Mouse (Mus musculus): ENCODE measurements around the gene Asic3. TPM values are rescaled to one million over a fixed set of nuclear protein-coding genes. Genes with fewer than 3 reads are reported as not detected.

Asic3 gene
- total RNA-seq (2023): under 1 TPM in 1 of 2 experiments, not detected in 1; 0.62 TPM

GRCm38 (mm10) chr5:24413042-24413693 lies at the start of gene Asic3:
Gene Asic3 (plus strand): TSS chr5:24413392.

GRCm38 (mm10) chr5:24364508-24364907 lies 48.7 kb upstream of the Asic3 start, which contains the start of gene Nos3:
Gene Nos3 (plus strand): TSS chr5:24364810.

DNA sequence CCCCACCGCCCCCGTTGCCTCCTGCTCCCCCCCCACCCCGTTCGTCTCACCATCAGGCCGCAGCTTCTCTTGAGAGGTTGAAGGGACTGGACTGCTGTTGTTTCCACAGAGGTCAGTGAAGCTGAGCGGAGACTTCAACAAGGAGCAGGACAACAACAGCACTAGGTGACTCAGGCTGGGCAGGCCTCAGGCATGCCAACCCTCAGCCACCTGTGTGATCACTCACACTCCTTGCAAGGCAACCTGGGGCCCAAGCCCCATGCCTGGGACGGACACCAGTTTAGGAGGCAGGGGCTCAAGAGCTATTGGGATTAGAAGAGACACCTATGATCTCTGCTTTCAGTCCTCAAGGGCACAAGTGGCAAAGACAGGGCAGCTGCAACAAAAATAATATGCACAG lies 21.3 kb upstream of the Asic3 start, which contains the start of gene Atg9b:
TSS of gene Atg9b (minus strand) at position 280 of the 400 bp plus-strand sequence.

GRCm38 (mm10) chr5:24393392-24393997 lies 19.7 kb upstream of the Asic3 start, which contains the start of gene Abcb8:
Gene Abcb8 (plus strand): TSS chr5:24393663.

GRCm38 (mm10) chr5:24423129-24424003 lies 10.2 kb downstream of the Asic3 start, which contains the start of the genes Cdk5 and Slc4a2:
Gene Cdk5 (minus strand): TSS chr5:24423530.
Gene Slc4a2 (plus strand): TSS chr5:24423837.

DNA sequence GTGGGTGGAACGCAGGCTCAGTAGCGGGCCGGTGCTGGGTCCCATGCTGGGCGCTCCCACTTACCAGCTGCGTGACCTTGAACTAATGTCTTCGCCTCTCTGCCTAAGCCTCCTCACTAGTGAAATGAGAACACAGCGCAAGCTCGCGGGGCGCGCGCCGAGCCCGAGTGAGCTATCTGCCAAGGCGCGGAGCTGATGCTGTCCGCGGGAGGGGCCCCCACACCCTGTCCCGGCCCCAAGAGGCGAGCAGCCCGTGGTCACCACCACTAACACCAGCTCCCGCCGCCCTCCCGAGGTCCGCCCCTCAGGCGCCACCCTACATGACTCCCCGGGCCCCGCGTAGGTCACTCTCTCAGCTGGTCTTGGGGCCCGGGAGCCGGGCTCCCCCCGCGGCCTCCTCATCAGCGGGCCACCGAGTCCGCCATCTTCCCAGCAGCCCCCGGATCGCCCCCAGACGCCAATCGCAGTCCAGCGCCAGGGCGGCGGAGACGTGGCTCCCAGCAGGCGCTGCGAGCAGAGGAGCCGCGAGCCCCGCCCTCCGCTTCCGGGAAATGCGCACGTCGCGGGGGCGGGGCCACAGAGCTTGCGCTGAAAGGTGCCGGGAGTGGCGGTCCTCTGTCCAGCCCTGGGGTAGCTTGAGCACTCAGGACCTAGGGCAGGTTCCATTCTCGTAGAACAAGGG lies 31.7 kb downstream of the Asic3 start, which contains the start of gene Fastk:
TSS of gene Fastk (minus strand) at position 542 of the 682 bp plus-strand sequence.

GRCm38 (mm10) chr5:24447624-24448298 lies 34.6 kb downstream of the Asic3 start, which contains the start of gene Tmub1:
Gene Tmub1 (minus strand): TSS chr5:24447854.

DNA sequence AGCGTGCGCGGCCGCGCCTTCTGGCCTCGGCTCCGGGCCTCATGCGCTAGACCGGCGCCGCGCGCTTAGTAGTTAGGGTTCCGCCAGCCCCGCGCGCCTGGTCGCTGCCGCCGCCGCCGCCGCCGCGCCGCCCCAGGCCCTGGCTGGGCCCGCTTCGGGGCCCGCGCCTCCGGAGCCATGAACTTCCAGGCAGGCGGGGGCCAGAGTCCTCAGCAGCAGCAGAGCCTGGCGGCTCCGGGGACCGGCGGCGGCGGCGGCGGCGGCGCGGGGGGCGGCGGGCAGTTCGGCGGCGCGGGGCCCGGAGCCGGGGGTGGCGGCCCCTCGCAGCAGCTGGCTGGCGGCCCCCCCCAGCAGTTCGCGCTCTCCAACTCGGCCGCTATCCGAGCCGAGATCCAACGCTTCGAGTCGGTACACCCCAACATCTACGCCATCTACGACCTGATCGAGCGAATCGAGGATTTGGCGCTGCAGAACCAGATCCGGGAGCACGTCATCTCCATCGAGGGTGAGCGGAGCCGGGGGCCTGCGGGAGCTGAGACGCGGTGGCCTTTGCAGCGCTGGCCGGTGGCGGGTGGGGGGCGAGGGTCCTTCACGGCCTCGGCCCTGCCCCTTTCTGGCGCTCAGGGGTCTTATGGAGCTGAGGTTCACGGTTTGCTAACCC lies 39.0 kb downstream of the Asic3 start, which contains the start of gene Agap3:
TSS of gene Agap3 (plus strand) at position 148 of the 661 bp plus-strand sequence.

Other genes starting within 250 kb of the Asic3 start
- gene Nupl2, start 248.4 kb upstream of the Asic3 start, total RNA-seq (2023): 1 to 10 TPM; 5.9 to 9.2 TPM
- gene Kcnh2, start 61.8 kb upstream of the Asic3 start, total RNA-seq (2023): 1 to 10 TPM; 5.3 to 6.7 TPM
- not detected for gene Nos3, start 48.6 kb upstream of the Asic3 start, total RNA-seq (2023)
- under 1 TPM; 0.18 to 0.50 TPM for gene Atg9b, start 21.2 kb upstream of the Asic3 start, total RNA-seq (2023)
- gene Abcb8, start 19.7 kb upstream of the Asic3 start, total RNA-seq (2023): 10 to 100 TPM; 20.7 to 25.5 TPM
- gene Cdk5, start 10.1 kb downstream of the Asic3 start, total RNA-seq (2023): 10 to 100 TPM; 29.6 to 43.1 TPM
- gene Slc4a2, start 10.4 kb downstream of the Asic3 start, total RNA-seq (2023): 10 to 100 TPM; 53.8 to 84.9 TPM
- gene Fastk, start 31.9 kb downstream of the Asic3 start, total RNA-seq (2023): 100 to 1,000 TPM in 1 of 2 experiments, 10 to 100 TPM in 1; 90.8 to 104 TPM
- gene Tmub1, start 34.5 kb downstream of the Asic3 start, total RNA-seq (2023): 10 to 100 TPM; 26.0 to 28.0 TPM
- gene Agap3, start 38.8 kb downstream of the Asic3 start, total RNA-seq (2023): 10 to 100 TPM; 82.7 to 91.3 TPM
- not detected for gene Gbx1, start 113.8 kb downstream of the Asic3 start, total RNA-seq (2023)
- not detected for gene Asb10, start 127.6 kb downstream of the Asic3 start, total RNA-seq (2023)
- not detected for gene 4931409K22Rik, start 143.4 kb downstream of the Asic3 start, total RNA-seq (2023)
- gene Abcf2, start 164.1 kb downstream of the Asic3 start, total RNA-seq (2023): 10 to 100 TPM; 46.5 to 47.9 TPM
- 10 to 100 TPM; 41.0 to 42.2 TPM for gene Chpf2, start 173.3 kb downstream of the Asic3 start, total RNA-seq (2023)
- gene Smarcd3, start 211.0 kb downstream of the Asic3 start, total RNA-seq (2023): under 1 TPM in 1 of 2 experiments, not detected in 1; 0.32 TPM